Mouse (Mus musculus) liver, adult 2 months (tissue): Measurements from ENCODE around the gene Slamf9. TPM values are rescaled to one million over a fixed set of nuclear protein-coding genes. Genes with fewer than 3 reads are reported as not detected.

Source experiments
- DNase-seq: peaks from one replicate; pipeline ENCODE4 v3.0.0-alpha.2; 2011; ENCODE audit warnings: low read depth, low spot score; ENCODE audit errors: extremely low read depth
- H3K27ac ChIP-seq: fragments of 200-500 bp; replicated peaks from 2 replicates; pipeline ENCODE4 v1.5.1; 2012; ENCODE audit warnings: low read depth, mild to moderate bottlenecking, control low read depth, inconsistent platforms, low read length; ENCODE audit not compliant: insufficient read depth
- H3K27me3 ChIP-seq: fragments of 200-500 bp; 2 replicates; pipeline ENCODE4 v1.6.1; 2012; ENCODE audit warnings: mild to moderate bottlenecking, moderate library complexity, low read length, inconsistent platforms; ENCODE audit not compliant: control insufficient read depth, insufficient read depth
- H3K36me3 ChIP-seq: fragments of 200-500 bp; 2 replicates; pipeline ENCODE4 v1.6.1; 2012; ENCODE audit warnings: low read length, inconsistent platforms; ENCODE audit not compliant: control insufficient read depth, insufficient read depth
- H3K4me1 ChIP-seq: fragments of 200-500 bp; 2 replicates; pipeline ENCODE4 v1.6.1; 2011; ENCODE audit warnings: low read length; ENCODE audit not compliant: control insufficient read depth, insufficient read depth
- H3K4me3 ChIP-seq: fragments of 200-500 bp; 2 replicates; pipeline ENCODE4 v1.5.1; 2011; ENCODE audit warnings: low read depth, mild to moderate bottlenecking, control low read depth, low read length, moderate library complexity; ENCODE audit not compliant: insufficient read depth
- H3K79me2 ChIP-seq: fragments of 200-500 bp; 2 replicates; pipeline ENCODE4 v1.6.1; 2012; ENCODE audit warnings: inconsistent platforms, mild to moderate bottlenecking, low read length, moderate library complexity; ENCODE audit not compliant: control insufficient read depth, insufficient read depth
- H3K9ac ChIP-seq: fragments of 200-500 bp; 2 replicates; pipeline ENCODE4 v1.6.1; 2012; ENCODE audit warnings: low read depth, mild to moderate bottlenecking, control low read depth, inconsistent platforms, low read length
- CTCF ChIP-seq: fragments of 200-500 bp; IDR thresholded peaks from 2 replicates; pipeline ENCODE4 v1.5.1; 2011; ENCODE audit warnings: low read depth, low read length, control low read depth
- POLR2A ChIP-seq: fragments of 200-500 bp; IDR thresholded peaks from 2 replicates; pipeline ENCODE4 v1.6.1; 2011; ENCODE audit warnings: low read length, control low read depth; ENCODE audit not compliant: insufficient read depth; ENCODE audit errors: extremely low read depth
- WGBS: fragments of 180-500 bp; shearing (Covaris S2); methylation state at CpG from one replicate; pipeline ENCODE4 v1.1.7; 2018; 5-methylcytosine and 5-hydroxymethylcytosine counted together
- polyA plus RNA-seq: library from polyadenylated mRNA; depleted of rRNA; stranded (reverse); fragments of >200 nt; gene quantifications from 2 replicates; pipeline ENCODE4 v1.2.3, GENCODE M21; 2012
- total RNA-seq: library from RNA; depleted of rRNA; stranded (reverse); fragments of >200 nt; gene quantifications from 2 replicates; pipeline ENCODE4 v1.2.3, GENCODE M21; 2014

The Slamf9 gene
- total and polyA plus RNA-seq, 2 experiments, result 0.53 to 0.92 TPM

DNA sequence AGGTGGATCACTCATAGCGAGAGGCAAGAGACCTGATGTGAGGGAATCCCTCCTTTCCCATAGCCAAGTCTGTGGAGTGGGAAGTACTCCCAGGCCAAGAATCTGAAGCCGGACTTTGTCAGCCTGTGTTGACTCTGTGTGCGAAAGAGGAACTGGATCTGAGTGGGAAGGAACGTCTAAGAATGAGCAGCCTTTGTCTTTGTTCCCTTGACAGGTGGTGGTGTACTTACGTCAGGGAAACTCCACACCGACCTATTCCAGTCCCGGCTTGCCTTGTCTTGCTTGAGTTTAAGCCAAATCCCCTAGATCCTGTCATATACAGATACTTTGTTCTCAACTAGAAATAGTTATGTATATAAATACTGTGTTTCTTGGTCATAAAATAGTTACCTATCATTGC, 47.4 kb downstream of the Slamf9 start:
- no peak overlapping the region for H3K4me3 ChIP-seq
- H3K9ac ChIP-seq, result no peak overlapping the region
- peaks cover 2% of the 10 kb centered on the region for H3K4me1 ChIP-seq
- DNase-seq, result no peak
- H3K79me2 ChIP-seq, result no peaks in the 10 kb centered on the region
- 76% methylated on average over 7 of the region's 7 CpGs for WGBS
- no peak overlapping the region for H3K27ac ChIP-seq
- no peaks in the 10 kb centered on the region for H3K27me3 ChIP-seq
- no peaks in the 10 kb centered on the region for H3K36me3 ChIP-seq
- TF ChIP-seq POLR2A (no peak), CTCF (no peak)

DNA sequence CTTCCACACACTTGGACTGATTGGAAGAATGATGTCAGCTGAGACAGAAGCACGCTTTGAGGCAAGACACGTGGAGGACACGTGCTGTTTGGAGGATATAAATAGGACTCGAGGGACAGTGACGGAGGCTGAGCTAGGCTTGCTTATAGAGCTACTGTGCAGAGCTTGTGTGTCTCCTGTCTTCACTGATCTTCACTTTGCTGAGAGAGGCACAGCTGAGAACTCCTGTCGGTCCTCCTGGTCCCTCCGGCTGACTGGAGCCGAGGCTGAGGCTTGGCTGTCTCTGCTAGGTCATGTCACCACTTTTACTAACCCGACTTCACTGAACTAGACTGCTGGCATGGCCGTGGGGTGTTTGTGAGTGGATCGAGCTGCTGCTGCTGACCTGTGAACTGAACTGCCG, 48.5 kb downstream of the Slamf9 start:
- TF ChIP-seq CTCF (no peak), POLR2A (no peak)
- H3K27me3 ChIP-seq, result no peaks in the 10 kb centered on the region

DNA sequence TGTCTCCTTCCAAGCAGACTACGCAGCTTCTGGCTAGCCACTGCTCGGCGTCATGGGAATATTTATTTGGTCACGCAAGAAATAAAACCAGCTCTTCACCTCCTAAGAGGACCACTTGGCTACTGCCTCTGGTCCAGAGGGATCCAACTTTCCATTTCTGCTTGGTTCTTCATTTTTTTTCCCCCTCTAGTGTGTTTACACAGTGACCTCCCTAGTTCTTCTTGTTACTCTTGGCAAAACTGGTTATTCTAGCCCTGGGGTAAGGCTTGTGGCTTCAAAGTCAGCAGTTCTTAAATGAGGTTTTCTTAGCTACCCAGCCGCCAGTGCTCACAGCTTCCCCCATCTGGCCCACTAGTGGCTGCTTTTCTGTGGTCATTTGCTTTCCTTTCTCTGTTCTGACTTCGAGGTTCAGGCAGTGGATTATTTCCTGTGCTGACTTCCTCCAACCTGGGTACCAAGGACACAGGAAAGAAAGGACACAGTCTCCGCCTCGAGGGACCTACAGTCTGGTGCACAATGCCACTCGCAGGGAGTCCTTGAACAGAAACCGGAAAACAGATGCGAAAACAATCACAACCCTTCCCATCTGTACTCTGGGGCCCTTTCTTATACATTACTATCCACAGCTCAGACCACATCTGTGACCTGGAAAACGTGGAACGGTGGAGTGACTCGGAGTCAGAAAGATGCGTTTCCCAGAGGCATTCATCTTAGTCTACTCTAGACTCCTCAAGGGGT, 50.0 kb downstream of the Slamf9 start:
- Histone ChIP-seq H3K27me3 (no peaks in the 10 kb centered on the region), H3K27ac (peak overlapping the region; percentile 5; the same call in 1 of the 2 replicates), H3K79me2 (no peaks in the 10 kb centered on the region), H3K4me3 (no peak overlapping the region), H3K36me3 (no peaks in the 10 kb centered on the region), H3K4me1 (peaks cover 2% of the 10 kb centered on the region), H3K9ac (no peak overlapping the region)
- WGBS, result 52% methylated on average over 15 of the region's 15 CpGs
- DNase-seq, result no peak
- TF ChIP-seq CTCF (0 out of 2 replicates have a peak, but pooled peaks have one; percentile 7), POLR2A (no peak)

More for the DNA sequence above, 48.5 kb downstream of the Slamf9 start:
- DNase-seq, result no peak
- Histone ChIP-seq H3K4me1 (peaks cover 2% of the 10 kb centered on the region), H3K36me3 (no peaks in the 10 kb centered on the region), H3K27ac (no peak overlapping the region), H3K79me2 (no peaks in the 10 kb centered on the region), H3K4me3 (no peak overlapping the region), H3K9ac (no peak overlapping the region)
- WGBS, result 64% methylated on average over 12 of the region's 12 CpGs

DNA sequence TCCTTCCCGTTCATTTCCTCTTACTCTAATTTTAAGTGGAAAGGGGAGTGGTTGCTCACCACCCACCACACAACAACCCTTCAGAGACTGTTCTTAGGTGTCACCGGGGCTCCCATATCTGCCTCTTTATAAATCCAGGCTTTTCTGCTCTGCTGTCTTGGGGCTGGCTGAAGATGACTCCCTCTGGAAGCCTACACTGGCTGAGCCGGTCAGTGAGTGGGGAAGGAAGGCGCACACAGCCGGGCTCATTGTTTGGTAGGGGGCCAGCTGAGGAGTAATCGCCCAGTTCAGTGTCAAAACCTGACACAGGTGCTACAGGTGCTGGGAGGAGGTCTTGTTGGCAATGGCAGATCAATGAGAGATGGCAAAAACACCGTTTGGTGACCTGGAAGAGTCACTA, 50.8 kb downstream of the Slamf9 start:
- Histone ChIP-seq H3K4me3 (peak overlapping the region; percentile 5; the same call in 1 of the 2 replicates), H3K79me2 (no peaks in the 10 kb centered on the region), H3K27me3 (no peaks in the 10 kb centered on the region), H3K4me1 (peaks cover 2% of the 10 kb centered on the region), H3K36me3 (no peaks in the 10 kb centered on the region), H3K27ac (peak overlapping the region; percentile 84), H3K9ac (peak overlapping the region; percentile 16; the same call in 1 of the 2 replicates)
- WGBS, result 53% methylated on average over 7 of the region's 7 CpGs
- no peak for TF ChIP-seq CTCF
- no peak for TF ChIP-seq POLR2A
- no peak for DNase-seq

DNA sequence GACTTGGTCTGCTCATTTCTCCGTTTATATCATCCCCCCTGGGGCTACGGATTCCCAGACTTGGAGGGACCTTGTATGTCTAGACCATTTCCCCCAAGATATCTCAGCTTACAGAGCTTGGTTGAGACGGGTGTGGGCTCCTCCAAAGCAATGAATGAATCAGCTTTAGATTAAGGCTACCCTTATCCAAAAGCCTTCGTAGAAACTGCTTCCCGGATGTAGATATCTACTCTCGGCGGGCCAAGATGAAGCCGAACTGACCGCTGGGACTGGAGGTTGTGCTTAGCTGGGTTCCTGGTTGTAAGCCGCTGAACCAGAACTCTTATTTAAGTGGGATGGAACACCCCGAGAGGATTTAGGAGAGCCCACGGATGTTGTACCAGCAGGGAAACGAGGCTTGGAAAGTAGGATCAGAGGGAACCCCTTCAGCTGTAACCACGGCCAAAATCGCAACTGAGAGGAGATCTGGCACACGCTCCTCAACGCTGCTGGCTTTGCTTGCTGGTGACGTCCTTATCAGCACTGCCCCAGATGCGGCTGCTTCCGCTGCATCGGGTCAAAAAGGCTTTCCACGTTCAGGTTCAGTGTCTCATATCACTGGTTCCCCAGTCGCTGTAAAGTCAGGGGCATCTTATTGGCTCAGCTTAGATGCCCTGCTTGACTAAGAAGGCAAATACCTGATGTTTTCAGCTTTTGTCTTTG, 51.4 kb downstream of the Slamf9 start:
- 32% methylated on average over 23 of the region's 23 CpGs for WGBS
- peaks cover 2% of the 10 kb centered on the region; the same call in 1 of the 2 replicates for H3K4me1 ChIP-seq
- H3K27me3 ChIP-seq, result no peaks in the 10 kb centered on the region
- H3K9ac ChIP-seq, result no peak overlapping the region
- no peaks in the 10 kb centered on the region for H3K36me3 ChIP-seq
- no peak for DNase-seq
- no peaks in the 10 kb centered on the region for H3K79me2 ChIP-seq
- TF ChIP-seq CTCF, result no peak
- H3K27ac ChIP-seq, result peak overlapping the region; percentile 84
- H3K4me3 ChIP-seq, result peak overlapping the region; percentile 11; the same call in 1 of the 2 replicates
